Mouse (Mus musculus) right cerebral cortex, adult 18-20 months (tissue): Measurements from ENCODE around the gene Man1a2.

Experiments
- DNase-seq: peaks from one replicate; pipeline ENCODE4 v3.0.0; 2022; ENCODE audit warnings: mixed read lengths

Gene Man1a2

DNA sequence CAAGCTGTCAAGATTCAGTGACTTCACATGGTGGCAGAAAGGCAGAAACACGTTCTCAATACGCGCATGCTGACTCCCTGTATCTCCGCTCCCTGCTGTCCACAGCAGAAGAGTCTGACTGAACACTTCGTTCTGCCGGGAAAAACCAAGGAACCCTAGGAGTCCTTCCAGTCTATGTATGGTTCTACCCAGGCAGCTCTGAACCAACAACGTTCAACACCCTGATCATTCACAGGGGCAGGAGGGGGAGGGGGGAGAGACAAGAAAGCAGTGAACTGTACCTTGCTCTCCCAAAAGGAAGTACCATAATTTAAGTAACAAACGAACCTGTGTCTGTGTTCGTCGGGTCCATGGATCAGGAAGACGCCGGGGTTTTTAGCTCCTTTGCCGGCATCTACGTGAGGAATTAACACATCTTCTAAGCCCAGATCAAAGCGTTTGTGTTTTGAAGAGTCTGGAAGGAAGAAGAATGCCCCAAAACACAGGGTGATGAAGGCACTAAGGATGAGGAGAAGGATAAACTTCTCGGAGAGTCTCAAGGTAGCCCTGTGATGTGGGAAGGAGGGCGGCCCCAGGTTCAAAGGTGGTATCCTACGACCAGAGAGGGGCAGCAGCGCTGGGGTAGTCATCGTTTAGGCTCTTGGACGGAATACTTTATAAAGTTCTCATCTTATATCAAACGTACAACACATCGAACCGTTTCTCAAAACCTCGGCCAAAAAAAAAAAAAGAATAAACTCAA, 898 bp downstream of the Man1a2 start:
- peak; percentile 48 for DNase-seq

DNA sequence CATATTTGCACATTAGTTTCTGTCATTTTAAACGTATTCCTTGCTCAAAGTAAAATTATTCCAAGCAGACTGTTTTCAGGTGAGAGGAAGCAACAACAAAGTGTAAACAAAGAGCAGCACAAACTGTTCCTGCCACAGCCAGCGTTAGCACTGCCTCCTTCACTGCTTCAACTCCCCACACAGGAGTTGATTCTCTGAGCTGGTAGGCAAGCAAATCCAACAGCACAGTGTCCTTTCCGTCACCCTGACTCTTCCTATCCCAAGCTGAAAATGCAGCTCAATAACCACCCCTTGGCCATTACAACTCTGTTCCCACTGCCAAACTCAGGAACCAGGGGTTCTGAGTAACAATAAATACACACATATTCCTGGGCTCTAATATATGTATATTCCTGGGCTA, 2.5 kb downstream of the Man1a2 start:
- DNase-seq = no peak

DNA sequence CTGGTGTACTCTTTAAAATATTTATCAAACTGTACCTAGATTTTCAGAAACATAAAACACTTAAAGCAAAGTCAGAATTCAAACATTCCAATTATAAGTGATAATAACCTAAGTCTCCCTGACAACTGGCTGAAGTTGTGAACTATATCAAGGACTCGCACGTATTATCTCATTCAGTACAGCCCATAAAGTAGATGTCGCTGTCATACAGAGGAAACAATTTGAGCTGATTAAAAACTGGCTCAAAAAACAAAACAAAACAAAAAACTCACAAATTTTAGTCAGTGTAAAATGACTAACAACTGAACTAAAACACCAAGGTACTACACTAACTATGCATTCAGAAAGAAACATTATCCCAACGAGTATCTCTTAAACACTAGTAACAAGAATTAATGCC, 3.0 kb downstream of the Man1a2 start:
- no peak for DNase-seq

DNA sequence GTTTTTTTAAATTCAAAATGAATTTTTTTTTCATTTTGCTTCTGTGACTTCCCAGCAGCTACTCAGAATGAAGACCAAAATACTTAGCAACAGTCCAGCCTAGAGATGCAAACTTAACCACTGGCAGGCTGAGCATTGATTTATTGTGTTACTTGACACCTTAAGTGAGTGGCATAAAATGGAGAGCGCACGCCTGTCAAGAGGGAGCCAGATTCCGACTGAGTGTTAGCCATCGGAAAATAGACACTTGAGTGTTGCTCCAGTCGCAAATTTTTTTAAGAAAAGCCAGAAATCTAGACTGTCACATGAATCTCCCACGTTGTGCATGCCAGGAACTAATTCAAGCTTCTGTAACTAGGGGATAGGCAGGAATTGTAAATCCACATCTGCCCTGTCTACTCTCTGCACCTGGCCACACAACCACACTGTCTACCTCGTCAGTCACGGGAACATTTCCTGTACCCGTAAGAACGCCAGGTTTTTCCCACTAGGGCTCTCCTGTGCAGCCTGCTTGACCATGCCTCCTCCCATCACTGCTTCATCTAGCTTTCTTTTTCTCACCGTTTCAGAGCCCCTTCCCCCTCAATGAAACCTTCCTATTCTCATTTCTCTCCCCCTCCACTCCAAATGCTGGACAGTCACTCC, 3.7 kb downstream of the Man1a2 start:
- DNase-seq = no peak

DNA sequence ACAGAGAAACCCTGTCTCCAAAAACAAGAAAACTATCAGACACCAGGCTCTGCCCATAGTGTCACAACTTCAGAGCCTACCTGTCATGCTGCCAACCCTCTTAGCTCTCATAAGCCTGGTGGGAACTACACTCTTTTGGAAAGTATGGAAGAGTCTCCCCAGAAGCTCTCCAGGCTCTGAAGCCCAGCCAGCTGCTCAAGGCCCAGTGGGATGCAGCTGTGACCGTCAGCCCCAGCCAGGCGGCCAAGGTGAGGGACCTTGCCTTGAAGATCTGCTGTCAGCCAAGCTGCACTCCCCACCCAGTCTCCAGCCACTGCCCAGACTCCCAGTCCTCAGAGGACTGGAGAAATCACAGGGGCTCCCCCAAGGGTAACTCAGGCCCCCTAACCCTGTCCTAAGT, 5.1 kb downstream of the Man1a2 start:
- DNase-seq = no peak

DNA sequence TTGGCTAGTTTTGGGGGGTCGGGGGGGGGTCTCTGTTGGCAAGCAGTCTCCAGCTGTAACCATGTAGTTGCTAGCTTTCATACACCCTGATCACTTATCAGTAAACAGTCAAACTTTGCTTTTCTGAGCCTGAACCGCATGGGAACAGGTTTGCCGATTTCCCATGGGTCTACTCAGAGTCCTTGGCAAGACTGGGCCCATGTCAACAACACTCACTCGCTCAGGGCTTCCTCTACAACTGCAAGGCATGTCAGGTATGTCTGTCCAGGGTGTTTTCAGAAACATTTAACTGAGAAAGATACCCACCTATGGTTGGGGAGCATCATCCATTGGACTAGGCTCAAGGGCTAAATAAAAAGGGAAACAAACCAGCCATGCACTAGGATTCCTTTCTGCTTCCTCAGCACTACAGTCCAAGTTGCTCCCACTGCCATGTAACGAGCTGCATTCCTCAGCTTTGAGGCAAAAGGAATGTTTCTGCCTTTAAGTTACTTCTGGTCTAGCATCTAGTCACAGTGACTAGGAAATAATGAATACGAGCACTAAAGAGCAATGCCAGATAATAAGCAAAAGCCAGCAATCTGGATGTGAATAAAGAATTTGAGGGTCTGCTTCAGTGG, 6.2 kb downstream of the Man1a2 start:
- DNase-seq = no peak

DNA sequence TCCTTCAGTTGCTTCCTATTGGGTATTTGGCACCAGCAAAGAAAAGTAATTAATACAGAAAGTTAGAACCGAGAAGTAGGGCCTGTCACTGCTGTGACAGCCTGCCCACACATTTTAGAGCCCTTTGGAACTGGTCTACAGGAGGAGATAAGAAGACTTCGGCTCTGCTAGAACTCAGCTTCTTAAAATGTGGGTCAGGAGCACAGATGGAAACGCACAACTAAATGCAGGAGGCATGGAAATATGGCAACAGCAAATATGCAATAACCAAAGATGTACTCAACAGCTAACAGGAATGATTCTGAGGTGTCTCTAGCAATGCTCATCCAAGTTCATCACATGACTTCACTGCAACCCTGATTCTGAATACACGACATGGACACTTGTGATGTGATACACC, 10.2 kb downstream of the Man1a2 start:
- DNase-seq = peak; percentile 20

DNA sequence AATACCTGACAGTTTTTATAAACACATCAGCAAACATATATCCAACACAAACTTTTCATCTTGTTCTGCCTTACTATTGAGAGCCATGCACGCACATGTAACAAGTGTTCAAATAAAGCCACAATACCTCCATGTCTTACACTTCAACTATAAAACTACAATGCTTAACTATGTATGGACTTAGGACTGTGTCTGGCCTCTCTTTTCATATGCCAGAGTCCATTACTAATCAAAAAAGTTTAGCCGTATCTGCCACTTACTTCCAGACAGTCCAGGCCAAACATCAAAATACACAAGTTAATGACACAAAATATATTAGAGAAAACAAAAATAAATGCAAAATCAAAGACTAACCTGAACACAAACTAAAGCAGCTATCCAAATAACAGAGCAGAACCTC, 14.9 kb downstream of the Man1a2 start:
- DNase-seq = no peak

DNA sequence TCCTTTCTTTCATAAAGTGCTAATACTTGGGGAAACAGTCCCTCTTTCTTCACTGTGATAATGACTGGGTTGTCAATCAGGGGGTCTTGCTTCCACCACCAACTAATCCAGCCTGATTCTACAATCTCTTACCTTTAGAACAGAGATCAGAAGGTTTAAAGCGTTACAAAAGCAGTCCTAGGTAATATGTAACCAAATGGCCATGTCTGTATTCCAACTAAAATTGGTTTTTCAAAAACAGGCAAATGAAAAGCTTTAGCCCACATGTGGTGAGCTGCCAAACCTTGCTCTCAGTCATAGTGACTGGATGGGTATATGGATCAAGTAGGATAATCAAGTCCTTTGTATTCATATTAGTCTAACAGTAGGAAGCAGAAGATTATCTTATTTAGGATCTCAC, 32.0 kb downstream of the Man1a2 start:
- no peak for DNase-seq

DNA sequence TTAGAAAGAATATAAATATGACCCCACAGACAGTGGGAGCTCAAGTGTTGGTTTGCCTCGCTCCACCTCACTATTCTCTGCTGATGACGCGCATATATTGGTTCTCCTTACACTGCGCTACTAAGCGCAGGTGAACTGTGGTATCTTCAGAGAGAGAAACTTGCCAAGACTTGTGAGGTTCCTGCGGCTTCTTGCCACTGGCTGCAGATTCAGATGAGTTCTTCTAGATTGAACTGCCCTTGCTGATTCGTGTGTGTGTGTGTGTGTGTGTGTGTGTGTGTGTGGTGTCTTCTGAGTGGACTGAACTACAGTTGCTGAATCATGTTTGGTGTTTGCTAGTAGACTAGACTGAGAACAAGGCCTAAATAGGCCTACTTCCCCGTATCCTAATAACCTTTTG, 43.7 kb downstream of the Man1a2 start:
- no peak for DNase-seq

DNA sequence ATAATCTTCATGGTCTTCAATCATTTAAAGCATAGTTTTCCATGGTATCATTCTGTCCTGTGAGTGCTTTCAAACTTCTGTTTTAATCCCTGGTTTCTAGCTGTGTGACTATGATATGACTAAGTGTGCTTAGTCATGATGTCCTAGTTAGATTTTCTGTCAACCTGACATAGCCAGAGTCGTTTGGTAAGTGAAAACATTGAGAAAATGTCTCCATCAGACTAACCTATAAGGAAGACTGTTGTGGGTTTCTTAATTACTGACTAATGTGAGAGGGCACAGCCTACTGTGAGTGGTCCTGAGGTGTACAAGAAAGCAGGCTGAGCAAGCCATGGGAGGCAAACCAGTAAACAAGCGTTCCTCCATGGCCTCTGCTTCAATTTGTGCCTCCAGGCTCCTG, 49.0 kb downstream of the Man1a2 start:
- DNase-seq = no peak

DNA sequence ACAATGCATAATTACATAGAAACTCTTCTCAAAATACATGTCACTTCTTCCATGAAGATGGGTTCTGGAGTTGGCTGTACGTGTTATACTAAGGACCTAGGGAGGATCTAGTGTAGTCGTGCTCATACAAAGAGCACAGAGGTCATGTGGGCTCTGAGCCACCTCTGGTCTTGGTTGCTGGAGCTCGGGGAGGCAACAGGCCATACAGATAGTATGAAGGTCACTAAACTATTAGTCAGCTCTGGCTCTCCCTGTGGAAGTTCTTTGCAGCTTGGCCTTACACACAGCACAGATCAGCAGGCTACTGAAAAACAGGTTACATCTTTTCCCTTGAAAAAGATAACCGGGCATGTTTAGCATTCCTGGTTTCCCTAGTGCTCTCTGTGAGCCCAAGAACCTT, 50.5 kb downstream of the Man1a2 start:
- no peak for DNase-seq

DNA sequence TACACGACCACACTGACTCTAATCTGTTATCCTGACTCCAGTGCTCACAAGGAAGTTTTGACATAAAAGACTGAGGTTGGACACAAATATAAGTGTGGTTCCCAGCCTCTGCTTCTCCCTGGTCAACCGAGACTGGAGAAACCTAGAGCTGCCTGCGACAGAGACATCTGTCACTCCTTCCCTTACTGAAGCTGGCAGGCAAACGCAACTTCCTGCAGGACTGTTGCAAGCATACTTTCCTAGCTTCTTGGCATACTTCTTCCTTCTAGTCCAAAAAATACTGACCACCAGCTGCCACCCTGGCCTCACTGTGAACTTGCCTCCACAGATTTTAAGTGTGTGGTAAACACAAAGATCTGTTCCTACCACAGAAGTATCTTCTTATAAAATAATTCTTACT, 66.8 kb downstream of the Man1a2 start:
- DNase-seq = no peak

DNA sequence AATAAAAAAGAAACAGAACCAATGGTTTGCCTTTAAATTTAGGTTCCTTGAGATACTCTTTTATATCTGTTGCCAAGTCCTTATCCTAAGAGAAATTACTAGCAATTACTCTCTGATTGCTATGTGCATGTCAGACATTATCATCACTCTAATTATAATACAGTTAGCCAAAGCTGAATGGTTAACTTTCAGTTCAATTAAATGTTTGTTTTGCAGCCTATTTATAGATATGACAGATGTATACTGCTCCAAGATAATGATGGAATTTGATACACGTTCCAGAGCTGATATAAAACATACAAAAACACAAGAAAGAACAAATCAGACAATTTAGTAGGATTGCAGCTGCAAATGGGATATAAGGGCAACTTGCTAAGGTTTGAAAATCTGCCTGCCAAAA, 74.4 kb downstream of the Man1a2 start:
- DNase-seq = no peak

DNA sequence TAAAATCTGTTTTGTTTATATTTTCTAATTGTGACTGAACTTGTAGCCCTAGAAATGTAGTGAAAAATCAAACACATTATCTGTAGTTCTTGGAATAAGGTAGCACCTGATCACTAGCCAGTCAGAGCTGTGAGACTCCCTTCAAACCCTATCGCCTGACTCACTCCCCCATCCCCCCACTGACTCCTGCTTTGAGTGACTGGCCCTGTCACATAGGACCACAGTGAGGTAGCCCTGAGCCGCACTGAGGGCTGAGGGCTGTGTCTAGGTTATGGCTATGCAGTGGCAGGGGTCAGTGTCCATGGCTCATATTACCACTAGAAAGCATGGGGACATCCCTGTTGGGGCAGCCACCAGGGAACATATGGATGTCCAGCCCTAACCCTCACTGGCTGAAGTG, 80.8 kb downstream of the Man1a2 start:
- DNase-seq = no peak

DNA sequence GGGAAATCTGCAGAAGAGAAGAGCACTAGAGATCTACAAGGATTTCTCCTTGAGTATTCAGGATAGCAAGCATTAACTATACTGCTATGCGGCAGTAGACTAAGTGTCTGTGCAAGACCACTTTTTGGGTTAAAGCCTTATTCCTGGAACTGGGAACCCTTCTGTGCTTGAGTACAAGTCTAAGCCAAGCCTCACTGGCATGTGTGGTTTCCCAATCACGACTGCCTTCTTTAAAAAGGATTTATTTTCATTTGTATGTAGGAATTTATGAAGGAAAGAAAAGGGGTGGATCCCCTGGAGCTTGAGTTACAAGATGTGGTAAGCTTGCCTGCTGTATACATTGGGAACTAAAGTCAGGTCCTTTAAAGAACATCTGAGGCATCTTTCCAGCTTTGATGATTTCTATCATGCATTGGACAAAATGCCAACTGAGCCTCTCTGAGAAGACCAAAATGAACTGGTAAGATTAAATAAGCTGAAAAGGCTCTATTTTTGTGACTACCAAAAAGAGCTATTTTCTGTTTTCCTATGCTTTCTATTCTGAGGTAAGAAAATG, 86.0 kb downstream of the Man1a2 start:
- no peak for DNase-seq

DNA sequence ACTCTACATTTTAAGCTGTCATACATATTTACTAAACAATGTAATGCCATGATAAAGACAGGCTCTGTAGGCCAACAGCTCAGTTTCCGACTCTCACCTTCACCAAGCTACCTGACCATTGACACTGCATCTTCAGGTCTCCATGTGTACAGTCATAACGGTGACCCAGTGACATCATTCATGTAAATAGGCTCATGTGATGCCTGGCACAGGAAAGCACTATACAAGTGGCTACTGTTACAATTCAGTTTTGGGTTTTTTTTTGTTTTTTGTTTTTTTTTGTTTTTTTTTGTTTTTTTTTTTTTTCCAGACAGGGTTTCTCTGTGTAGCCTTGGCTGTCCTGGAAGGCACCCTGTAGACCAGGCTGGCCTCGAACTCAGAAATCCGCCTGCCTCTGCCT, 94.2 kb downstream of the Man1a2 start:
- DNase-seq = no peak

DNA sequence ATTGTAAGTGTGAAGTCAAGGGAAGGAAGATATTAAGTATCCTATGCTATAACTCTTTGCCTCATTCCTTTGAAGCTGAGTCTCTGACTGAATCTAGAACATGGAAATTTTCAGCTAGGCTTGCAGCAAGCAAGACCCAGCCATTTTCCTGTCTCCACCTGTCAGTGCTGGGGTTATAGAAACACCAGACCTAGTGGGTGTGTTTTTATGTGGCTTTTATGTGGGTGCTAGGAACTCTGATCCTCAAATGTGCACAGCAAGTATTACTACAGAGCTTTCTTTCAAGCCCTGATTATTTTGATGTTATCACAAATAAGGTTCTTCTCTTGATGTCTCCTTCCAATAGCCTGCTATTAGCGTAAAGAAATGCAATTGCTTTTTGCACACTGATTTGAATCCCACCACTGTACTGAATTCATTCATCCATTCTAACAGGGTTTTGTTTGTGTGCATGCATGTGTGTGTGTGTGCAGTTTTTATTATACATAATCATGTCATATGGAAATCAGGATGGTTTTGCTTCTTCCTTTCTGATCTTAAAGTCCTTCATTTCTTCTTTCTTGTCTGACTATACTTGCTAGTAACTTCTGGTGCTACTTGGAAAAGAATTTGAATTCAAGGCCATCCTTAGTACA, 102.5 kb downstream of the Man1a2 start:
- no peak for DNase-seq

DNA sequence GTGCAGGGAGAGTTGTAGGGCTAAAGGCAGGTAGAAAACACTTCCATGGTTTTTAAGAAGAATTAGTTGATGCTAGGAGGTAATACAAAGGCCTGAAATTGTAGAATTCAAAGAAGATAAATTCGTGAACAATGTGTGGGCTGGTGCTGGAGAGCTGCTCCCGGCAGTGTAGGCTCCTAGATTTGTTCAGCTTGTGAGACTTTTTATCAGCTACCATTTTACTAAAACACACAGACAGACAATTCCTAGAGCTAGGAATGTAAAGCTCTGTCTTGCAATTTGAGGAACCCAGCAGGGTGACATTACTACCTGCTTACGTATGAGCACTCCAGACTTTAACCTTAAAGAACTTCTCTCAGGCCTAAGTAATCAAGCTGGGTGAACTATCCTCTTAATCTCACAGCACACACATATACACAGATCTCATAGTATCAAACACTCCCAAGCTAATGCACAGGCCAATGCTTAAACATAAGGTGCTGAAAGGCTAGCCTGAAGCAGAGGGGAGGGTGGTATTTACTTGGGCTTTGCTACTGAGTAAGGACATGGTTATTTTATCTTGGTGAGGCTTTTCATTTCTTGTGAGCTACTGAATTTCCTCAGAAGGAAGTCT, 112.6 kb downstream of the Man1a2 start:
- DNase-seq = no peak

DNA sequence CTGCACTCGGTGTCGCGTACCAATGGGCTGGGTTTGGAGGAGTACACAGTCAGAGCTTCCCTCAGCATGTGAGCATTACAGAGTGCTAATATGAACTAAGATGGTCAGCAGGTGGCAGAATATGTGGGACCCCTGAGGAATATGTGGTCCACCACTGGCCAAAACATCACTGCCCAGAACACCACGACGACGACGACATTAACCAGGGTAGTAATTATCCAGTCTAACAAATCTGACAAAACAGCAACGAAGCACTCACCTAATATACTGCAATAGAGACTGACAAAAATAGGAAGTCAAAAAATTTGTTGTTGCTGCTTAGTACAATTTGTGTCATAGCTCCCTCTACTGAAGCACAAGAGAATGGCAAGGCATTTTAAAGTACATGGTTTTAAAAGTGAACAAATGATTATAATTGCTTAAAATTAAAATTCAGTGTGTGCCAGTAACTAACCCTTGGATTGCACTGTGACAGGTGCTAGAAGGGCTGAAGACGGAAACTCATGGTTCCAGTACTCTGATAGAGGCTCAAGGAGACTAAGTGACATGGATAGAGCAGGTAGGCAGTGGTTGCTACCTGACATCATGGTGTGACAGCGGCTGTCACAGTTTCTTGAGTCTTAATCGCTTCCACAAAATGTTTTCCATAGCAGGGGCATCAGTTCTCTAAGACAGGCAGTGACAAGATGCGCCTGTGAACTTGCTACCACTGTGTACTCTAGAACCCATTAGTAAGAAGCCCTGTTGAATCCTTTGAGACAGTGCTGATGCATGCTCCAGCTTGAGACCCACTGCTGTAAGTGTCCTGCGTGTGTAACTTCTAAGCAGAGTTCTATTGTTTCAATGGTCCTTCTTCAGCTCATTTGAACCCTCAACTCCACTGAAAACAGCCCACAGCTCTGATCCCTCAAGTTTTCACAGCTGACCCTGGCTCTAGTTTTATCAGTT, 116.6 kb downstream of the Man1a2 start:
- no peak for DNase-seq

DNA sequence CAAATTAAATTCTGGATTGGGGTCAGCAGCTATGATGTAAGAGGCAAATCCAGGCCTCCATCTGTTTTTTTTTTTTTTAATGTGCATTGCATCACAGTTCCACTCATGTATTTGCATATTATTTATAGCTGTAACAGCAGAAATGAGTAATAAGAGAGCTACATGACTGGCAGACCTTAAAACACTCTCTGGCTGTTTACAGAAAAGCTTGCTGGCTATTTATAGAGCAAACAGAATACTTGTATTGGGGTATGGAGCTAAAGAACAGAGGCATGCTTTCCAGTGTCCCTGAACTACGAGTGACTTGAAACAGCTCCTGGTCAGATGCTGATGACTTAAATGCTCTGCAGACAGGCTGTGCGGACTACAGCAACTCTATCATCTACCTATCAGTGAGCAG, 121.7 kb downstream of the Man1a2 start:
- no peak for DNase-seq

DNA sequence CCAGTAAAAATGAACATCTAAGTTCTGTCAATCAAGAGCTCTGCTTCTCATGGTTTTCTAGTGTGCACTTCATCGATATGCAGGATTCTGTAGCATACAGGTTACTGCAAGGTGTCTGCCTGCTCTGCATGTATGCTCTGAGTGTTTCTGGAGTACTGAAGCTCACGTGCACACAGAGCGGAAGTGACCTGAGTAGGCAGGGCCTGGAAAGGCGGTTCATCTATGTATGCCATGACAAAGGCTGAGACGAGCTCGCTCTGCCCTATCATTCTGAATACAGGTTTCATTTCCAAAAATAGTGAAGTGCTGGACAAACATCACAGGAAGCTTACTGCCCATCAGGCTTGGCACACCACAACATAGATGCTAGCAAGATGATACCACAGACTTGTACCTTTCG, 122.8 kb downstream of the Man1a2 start:
- no peak for DNase-seq
